Mouse (Mus musculus) urinary bladder, postnatal 14 days (tissue): ENCODE measurements at regions not wholly inside any gene's neighbourhood (a gene's known extent, or its start where the extent isn't known, plus 50 kb on each side); places are given as distances from the start of the nearest gene placed in this dataset.

ENCODE experiments used
- DNase-seq: peaks from one replicate; pipeline ENCODE4 v3.0.0; 2021; ENCODE audit warnings: low spot score

DNA sequence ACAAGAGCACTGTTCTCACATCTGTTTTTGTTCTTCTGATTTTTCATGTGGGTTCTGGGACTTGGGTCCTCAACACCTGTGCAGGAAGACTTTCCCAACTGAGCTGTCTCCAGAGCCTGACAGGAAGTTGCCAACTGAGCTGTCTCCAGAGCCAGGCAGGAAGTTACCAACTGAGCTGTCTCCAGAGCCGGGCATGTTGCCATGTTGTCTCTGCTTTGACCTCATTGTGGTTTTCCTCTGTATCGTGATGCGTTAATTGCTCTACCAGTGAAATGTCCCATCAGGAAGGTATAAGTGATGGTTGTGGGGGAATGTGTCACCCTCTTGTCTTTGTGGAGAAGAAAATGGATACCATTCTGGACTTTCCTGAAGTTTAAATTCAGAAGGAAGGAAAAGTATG is 54.4 kb upstream of the Olfm4 start:
- DNase-seq, result no peak

GRCm38 (mm10) chr14:79927161-79927560 is 56.7 kb upstream of the Olfm4 start:
- DNase-seq, result no peak

DNA sequence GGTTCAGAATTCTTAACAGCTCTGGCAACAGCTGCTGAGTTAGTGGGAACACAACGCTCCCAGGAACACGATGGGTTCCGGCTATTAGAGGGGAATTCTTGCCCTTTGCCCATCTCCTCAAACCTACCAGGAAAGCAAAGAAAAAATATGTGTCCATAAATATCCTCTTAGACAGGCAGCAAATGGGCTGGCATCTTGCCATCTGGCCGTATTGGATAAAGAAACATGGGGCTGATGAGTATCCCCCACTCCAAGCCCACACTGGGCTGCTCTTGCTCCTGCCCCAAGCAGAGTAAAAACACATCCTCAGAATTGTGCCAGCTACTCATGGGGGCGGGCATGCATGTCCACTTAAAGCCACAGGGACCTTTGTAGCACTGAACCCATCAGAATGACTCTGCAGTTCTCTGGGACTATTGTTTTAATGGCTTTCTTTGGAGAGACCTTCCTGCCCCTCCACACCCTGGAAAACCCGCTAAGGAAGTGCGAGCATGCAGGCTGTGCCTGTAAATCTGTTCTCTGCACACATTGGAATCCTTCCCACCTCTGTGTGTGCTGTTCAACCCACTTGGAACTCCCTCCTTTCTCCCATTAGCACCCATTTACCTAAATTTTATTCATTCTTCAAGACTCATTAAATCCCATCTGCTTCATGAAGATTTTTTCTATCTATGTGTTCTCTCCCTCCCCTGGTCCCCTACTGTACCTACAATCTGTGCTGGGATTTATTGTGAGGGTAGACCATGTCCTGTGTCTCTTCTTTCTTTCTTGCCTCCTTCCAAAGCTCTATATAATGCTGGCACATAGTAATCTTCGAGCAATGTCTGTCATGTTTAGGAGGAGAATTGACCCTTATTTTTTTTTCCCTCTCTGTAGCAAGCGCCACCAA is 66.7 kb upstream of the Olfm4 start:
- DNase-seq, result no peak

GRCm38 (mm10) chr14:79914966-79915365 is 68.9 kb upstream of the Olfm4 start:
- no peak for DNase-seq

GRCm38 (mm10) chr14:79913315-79913714 is 70.6 kb upstream of the Olfm4 start:
- DNase-seq, result no peak

DNA sequence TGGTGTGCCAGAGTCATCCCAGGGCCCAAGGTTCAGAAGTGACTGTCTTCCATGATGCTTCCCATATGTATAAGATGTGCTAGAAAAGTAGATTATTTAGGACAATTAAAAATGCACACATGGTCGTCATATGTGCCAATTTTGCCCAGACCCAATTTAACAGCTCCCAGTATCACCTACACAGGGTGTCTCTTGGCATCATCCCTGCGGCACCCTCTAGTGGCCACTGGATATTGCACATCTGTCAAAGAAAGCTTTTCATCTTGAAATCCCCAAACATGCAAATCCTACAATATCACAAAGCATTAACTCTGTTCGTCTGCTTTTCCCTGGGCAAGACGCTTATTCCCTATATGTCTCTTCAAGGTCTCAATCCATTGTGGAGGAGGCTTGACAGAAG is 71.3 kb upstream of the Olfm4 start:
- peak; percentile 16 for DNase-seq

GRCm38 (mm10) chr14:79907761-79908160 is 76.1 kb upstream of the Olfm4 start:
- no peak for DNase-seq

GRCm38 (mm10) chr14:79905574-79905973 is 78.3 kb upstream of the Olfm4 start:
- no peak for DNase-seq

GRCm38 (mm10) chr14:79902355-79902754 is 81.5 kb upstream of the Olfm4 start:
- DNase-seq, result no peak

- DNase-seq, result no peak
These were observed 85.6 kb upstream of the Olfm4 start for GRCm38 (mm10) chr14:79898240-79898639.

DNA sequence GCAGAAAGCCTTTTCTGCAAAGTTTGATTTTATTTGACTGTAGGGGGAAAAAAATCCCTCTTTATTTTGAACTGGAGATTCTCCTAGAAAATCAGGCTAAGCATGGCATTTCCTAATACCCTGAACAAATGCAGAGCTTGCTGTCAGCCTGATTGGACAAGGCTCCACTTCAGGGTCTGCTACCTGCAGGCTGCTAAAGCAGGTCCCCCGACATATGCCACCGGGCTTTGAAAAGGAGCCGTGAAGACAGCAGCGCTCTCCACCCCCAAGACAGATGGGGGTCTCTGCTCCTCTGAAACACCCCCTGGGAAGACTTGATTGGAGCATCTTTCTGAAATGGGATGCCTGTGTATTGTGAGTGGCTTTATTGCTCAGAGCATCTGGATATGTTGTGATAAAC is 90.6 kb upstream of the Olfm4 start:
- DNase-seq, result no peak

GRCm38 (mm10) chr14:79890682-79891081 is 93.2 kb upstream of the Olfm4 start:
- DNase-seq, result no peak

GRCm38 (mm10) chr14:79890280-79890679 is 93.6 kb upstream of the Olfm4 start:
- no peak for DNase-seq

DNA sequence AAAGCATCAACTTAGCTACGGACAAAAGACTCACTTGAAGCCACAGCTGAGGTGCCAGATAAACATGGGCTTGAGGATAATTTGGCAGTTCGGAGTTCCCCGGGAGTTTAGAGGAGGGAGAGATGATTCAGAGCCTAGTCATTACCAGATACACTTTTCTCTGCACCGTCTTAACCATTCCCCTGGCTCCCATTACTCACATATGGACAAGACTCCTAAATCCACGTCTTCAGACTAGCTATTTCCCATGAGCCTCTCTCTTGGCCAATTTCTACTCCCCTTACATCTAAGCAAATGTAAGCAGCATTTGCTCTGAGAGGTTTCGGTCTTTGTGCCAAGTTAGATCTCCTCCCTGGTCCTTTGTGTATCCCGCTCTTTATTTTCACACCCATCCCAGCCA is 100.4 kb upstream of the Olfm4 start:
- no peak for DNase-seq

GRCm38 (mm10) chr14:79881726-79882125 is 102.2 kb upstream of the Olfm4 start:
- no peak for DNase-seq

DNA sequence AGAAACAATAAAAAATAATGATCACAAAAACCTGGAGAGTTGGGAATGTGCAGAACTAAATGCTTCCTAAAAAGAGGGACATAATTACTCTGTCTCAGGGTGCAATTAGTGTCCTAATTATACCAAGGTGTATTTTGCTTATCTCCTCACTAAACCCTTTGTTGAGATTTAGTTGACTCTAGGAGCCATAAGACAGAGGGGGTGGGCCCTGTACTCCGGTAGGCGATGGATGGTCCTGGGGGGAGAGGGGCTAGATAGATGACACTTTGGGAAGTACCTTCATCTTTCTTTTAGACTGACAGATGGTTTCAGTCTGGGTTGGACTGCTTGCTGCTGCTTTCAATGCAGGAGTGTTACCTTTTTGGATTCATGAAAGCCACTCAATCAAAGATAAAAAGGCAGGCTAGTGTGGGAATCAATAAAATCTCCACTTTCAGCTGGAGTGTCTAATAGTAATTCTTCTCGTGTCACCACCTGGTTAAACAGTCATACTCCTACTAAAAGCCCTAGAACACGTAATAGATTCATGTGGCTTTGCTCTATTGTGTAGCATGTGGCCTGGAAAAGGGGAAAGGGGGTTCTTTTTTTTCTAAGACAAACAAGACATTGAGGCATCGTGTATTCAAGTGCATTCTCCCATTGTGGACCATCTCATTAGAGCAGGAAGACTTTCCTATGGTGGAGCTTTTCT is 103.7 kb upstream of the Olfm4 start:
- no peak for DNase-seq

- no peak for DNase-seq
These were observed 104.4 kb upstream of the Olfm4 start for GRCm38 (mm10) chr14:79879333-79880035.

- no peak for DNase-seq
These were observed 105.4 kb upstream of the Olfm4 start for GRCm38 (mm10) chr14:79878285-79879019.

GRCm38 (mm10) chr14:79873062-79873461 is 102.0 kb upstream of the Pcdh8 start:
- DNase-seq, result no peak

DNA sequence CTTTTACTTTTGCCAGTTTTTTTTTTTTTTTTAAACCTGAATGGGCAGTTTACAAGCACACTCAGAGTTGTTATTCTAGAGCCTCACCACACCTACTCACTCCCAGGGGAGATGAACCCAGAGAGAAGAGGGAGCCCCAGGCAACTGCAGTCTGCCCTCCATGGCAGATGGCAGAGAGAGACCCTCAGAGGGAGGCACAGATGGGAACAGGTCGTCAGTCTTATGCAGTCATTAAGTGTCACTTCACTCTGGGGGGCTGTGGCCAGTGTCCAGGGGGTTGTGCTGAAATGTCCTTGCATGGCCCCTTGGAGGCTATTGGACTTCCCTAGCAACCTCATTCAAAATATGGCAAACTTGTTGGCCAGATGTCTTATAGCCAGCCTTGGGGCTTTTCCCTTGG is 101.3 kb upstream of the Pcdh8 start:
- no peak for DNase-seq

GRCm38 (mm10) chr14:79869325-79869724 is 98.2 kb upstream of the Pcdh8 start:
- no peak for DNase-seq

DNA sequence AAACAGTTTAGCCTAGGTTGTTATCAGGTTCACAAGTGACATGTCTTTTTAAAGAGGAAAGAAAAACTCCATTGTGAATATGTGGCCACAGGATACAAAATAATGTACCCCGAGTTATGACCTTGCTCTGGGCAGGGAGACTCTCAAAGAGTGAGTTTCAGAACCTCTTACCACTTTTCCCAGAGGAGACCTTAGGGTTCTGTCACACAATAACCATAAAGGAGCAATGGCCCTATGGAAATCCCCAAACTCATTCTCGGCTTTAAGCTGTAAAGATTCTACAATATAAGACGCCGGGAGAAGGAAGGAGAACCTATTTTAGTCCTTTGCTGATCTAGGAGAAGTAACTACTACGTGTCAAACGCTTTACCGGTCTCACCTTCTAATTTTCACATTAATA is 85.1 kb upstream of the Pcdh8 start:
- no peak for DNase-seq
